In genomic region chr3:107468106-107468505, GRCm38 (mm10) we compare ENCODE assay signal across 22 mouse cellular contexts. TPM values are rescaled to one million over a fixed set of nuclear protein-coding genes. Genes with fewer than 3 reads are reported as not detected.
DNase-seq lines count a peak whose midpoint lies in the region; ATAC-seq and TF ChIP-seq lines count a peak whose summit lies in the region.
"Had no signal": no experiment of that assay in that cellular context is flagged by ENCODE, and none has a peak within 500 bp of the region (broad histone marks: within the 10 kb centered on the region; RNA-seq: fewer than 3 reads in every experiment).

No protein-coding gene starts in this region.

- no peak for TF ChIP-seq CTCF in left cerebral cortex, adult 2 months (IDR thresholded peaks at IDR 0.05)
- no peak for TF ChIP-seq CTCF in cortical plate, adult 2 months (IDR thresholded peaks at IDR 0.05; ENCODE audit: extremely low read depth, insufficient read depth, low read length)

- H3K4me3 ChIP-seq in left cerebral cortex, adult 2 months, result no peak overlapping the region
- no peak overlapping the region for H3K4me3 ChIP-seq in cortical plate, adult 2 months (ENCODE audit: insufficient read depth, low read length)
- H3K4me3 ChIP-seq: embryonic facial prominence, embryonic 10.5 days; embryonic facial prominence, embryonic 12.5 days; forebrain, embryonic 13.5 days; forebrain, embryonic 15.5 days had no signal

- intact Hi-C loops in left cerebral cortex, adult 2 months (cut with DNase I), result loop anchor here (10.0 kb wide), 1 partner anchor 363 kb away; the partner anchor contains the start of gene Kcna2

- peaks cover 10% of the 10 kb centered on the region for H3K4me1 ChIP-seq in cortical plate, adult 2 months (ENCODE audit: control insufficient read depth, insufficient read depth, low read length)
- H3K4me1 ChIP-seq: embryonic facial prominence, embryonic 12.5 days; forebrain, embryonic 13.5 days had no signal

- TF ChIP-seq POLR2A in cortical plate, adult 2 months (IDR thresholded peaks at IDR 0.05; ENCODE audit: extremely low read depth, insufficient read depth, low read length), result no peak

- peak overlapping the region; percentile 76 for H3K27ac ChIP-seq in left cerebral cortex, adult 2 months
- peak overlapping the region; percentile 66 for H3K27ac ChIP-seq in cortical plate, adult 2 months (ENCODE audit: insufficient read depth, low read length)
- H3K27ac ChIP-seq: embryonic facial prominence, embryonic 10.5 days; embryonic facial prominence, embryonic 12.5 days; forebrain, embryonic 13.5 days; forebrain, embryonic 15.5 days had no signal

- ATAC-seq in inflammation-experienced regulatory T-cells, adult 6 months, result peak; percentile 54
- ATAC-seq: forebrain, embryonic 13.5 days; forebrain, embryonic 15.5 days had no signal

- DNase-seq in left cerebral cortex, adult 2 months (ENCODE audit: extremely low spot score in 1 of 2, low spot score in 2 of 2), result no peak
- no peak for DNase-seq in left cerebral cortex, adult 9 months (ENCODE audit: low spot score in 2 of 2)
- DNase-seq in kidney, adult 8-10 months, result no peak
- no peak for DNase-seq in layer of hippocampus, postnatal 25 days (ENCODE audit: extremely low spot score in 1 of 2, low spot score in 1 of 2)
- DNase-seq: adrenal gland, adult 2 months; adrenal gland, postnatal 10 days; adrenal gland, postnatal 25 days; cerebellum, adult 11 months; cerebellum, adult 18-20 months; cerebellum, adult 8-10 months; cerebellum, adult 9-11 months; cerebellum, postnatal 14 days; cerebellum, postnatal 36 days had no signal

RNA-seq across cellular contexts. Expression of gene Kcnc4, which starts 8.8 kb away (rescaled TPM):
- 10 to 100 TPM; 68.4 to 73.4 TPM for total RNA-seq in left cerebral cortex, adult 2 months (2021)
- 72.7 and 76.2 TPM in 2 replicates for polyA plus RNA-seq in cortical plate, adult 2 months (2012; rRNA removed)
- polyA plus RNA-seq in inflammation-experienced regulatory T-cells, adult 6 months (2017; shearing (Covaris generic)), result not detected
- total RNA-seq in layer of hippocampus, postnatal 25 days (2021), result 10 to 100 TPM; 49.5 to 52.4 TPM
- total RNA-seq: common myeloid progenitor, adult 5-6 weeks; MEL had no signal
- polyA plus RNA-seq: C2C12 had no signal

RNA-seq across cellular contexts. Expression of gene Slc6a17, which starts 49.7 kb away (rescaled TPM):
- total RNA-seq in left cerebral cortex, adult 2 months (2021), result 100 to 1,000 TPM; 369 to 419 TPM
- 238 and 251 TPM in 2 replicates for polyA plus RNA-seq in cortical plate, adult 2 months (2012; rRNA removed)
- polyA plus RNA-seq in inflammation-experienced regulatory T-cells, adult 6 months (2017; shearing (Covaris generic)), result not detected
- total RNA-seq in layer of hippocampus, postnatal 25 days (2021), result 100 to 1,000 TPM; 288 to 297 TPM
- total RNA-seq: common myeloid progenitor, adult 5-6 weeks had no signal
